Mouse (Mus musculus): ENCODE results near the gene Abo.
"Not testable (repeated sequence)": the region's sequence is repeated elsewhere in the genome, so short reads cannot be mapped to it uniquely, and the experiment has no call there.

Gene Abo

DNA sequence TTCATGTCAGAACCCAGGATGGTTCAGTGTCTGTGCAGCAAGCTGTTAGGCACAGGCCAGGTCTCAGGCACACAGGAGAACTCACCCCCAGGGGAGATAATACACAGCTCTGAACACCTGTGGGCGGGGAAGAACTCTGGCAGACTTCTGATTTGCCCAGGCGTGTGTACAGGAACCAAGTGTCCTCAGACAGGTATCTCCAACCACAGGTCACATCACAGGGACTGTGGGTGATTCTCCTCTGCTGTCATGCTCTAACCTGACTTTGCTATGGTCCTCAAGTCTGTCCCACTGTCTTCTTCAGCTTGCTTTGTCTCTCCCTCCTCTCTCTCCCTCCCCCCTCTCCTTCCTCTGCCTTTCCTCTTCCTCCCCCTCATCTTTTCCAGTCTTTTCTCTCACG is at the start of gene Abo:
Abo (minus strand) TSS at position 101 of the 400 bp plus-strand sequence.
- DNase-seq (ENCODE audit: extremely low read depth, low read depth, low spot score) = no peak

DNA sequence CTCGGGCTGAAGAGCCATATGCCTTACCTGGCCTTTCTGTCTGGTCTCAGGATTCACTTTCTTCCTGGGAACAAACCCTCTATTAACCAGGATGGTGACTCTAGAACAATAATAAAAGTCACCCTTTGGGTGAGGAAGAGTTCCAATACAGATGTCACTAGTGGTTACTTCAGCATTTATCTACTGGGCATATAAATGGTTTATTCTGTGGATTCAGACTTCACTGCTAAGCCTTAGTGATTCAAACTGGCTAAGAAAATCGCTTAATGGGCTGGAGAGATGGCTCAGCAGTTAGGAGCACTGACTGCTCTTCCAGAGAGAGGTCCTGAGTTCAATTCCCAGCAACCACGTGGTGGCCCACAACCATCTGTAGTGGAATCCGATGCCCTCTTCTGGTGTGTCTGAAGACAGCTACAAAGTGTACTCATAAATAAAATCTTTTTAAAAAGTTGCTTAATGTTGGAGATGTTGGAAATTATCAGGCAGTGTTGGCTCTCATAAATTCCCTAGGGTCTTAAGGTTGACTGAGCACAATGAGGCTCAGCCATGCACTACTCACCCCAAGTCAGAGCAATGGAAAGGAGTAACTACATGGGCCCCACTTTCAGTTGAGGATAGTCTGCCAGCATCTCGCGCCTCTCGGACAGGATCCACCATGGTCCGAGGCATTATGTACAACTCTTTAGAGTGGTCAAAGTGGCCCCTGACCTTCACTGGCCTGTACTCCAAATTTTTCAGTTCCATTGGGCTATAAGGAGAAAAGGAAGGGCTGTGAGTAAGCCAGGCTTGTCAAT is 49.6 kb upstream of the Abo start:
- DNase-seq (ENCODE audit: extremely low read depth, low read depth, low spot score) = no peak

DNA sequence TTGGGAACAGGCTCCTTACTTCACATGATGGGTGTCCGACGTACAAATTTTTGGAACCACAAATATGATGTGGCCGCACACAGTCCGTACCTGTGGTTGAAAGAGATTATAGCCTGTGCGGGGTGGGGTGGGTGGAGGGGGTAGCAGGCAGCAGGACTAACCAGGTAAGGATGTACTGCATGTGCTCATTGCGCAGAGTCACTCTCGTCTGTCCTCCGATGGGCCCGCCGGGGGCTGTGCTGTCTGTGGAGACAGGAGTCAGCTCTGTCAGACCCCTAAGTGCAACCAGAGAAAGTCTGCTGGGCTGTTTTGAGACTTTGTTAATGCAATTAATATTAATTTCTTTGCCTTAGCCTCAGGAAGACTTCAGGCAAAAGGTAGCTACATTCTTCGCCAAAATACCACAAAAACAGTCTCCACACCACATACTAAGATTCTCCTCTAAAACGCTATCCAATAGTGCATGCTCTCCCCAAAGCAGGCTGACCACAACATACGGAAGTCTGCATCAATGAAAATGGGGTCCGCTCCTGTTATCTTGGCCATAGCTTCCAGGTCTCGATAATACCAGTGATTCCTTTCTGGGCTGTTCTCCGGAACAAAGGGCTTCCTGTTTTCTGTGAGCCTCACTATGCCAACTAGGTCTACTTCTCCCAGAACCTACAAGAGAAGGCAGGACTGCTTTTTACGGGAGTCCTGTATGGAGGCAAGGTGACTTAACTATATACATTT is 48.8 kb upstream of the Abo start:
- no peak for DNase-seq (ENCODE audit: extremely low read depth, low read depth, low spot score)

DNA sequence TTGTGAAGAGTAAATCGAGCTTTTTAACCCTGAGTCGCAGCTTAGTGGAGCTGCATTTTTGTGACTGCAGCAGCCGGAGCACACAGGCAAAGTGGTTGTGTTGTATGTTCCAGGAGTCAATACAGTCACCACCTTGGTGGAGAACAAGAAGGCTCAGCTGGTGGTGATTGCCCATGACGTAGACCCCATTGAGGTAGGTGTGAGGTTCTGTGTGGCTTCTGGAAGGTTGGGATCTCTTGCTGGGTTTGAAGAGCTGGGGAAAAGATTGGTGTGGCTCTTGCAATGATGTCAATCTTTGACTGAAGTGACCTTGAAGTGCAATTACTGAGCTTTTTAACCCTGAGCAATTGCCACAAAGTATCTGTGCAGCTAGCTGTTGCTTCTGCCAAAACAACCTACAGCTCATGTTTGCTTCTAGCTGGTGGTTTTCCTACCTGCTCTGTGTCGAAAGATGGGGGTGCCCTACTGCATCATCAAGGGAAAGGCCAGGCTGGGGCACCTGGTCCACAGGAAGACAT is 47.5 kb upstream of the Abo start:
- no peak for DNase-seq (ENCODE audit: extremely low read depth, low read depth, low spot score)

DNA sequence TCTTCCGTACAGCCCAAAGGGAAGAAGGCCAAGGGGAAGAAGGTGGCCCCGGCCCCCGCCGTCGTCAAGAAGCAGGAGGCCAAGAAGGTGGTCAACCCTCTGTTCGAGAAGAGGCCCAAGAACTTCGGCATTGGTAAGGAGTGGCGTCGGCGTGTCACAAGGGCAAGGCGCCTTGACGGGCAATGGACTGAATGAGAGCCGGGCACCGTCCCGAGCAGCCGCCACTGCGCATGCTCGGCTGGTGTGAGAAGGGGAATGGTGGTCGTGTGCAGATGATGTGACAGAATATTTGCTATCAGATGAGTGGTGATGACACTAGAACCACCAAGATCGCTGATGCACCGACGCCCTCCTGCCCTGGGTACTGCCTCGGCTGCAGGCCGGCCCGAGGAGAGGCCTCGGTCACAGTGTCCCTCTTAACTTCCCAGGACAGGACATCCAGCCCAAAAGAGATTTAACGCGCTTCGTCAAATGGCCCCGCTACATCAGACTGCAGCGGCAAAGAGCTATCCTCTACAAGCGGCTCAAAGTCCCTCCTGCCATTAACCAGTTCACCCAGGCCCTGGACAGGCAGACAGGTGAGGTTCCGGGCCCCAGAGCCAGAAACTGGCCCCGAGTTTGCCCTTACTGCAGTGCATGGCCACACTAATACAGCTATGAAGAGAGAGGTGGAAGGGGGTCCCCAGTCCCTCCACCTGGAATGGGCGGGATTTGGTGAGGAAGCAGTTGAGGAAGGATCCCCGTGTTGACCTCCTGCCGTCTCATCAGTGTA is 46.4 kb upstream of the Abo start:
- DNase-seq (ENCODE audit: extremely low read depth, low read depth, low spot score) = no peak

DNA sequence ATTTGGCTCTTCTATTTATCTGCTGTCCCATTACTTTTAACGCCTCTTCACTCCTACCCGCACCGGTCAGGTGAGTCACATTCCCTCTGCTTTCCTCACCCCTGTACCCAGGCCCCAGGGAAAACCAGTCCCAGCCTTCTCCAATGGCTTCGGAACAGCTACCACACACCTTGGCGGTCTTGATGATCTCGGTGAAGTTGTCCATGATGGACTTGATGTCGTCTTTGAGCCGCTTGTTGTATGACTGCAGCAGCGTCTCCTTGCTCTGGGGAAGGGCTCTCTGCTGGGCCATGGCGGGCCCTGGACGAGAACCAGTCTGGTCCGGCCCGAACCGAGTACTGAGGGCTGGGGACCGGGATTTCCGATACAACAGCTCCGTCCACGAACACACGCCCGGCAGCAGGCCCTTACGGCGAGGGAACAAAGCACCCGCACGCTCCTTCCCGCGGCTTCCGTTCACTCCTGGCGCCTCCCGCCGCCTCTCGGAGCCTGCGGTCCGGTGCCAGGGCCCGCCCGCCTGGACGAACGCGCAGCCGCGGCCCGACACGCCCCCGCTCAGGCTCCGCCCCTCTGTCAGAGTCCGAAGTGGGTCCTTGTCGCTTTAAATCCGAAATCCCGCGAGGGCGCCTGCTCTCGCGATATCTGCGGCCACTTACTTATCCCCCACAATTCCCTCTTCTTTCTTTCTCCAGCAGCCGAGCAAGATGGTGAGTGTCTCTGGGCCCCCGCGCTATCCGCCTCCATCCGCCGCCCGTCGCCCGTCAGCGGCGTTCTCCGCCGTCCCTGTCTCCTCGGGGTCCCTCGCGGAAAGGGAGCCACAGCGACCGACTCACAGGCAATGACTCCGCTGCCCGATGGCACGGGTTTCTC is 45.6 kb upstream of the Abo start, which contains the start of the genes Med22 and Rpl7a:
Med22 (minus strand) TSS at position 554 of the 870 bp plus-strand sequence.
Rpl7a (plus strand) TSS at position 641 of the 870 bp plus-strand sequence.
- no peak for DNase-seq (ENCODE audit: extremely low read depth, low read depth, low spot score)

DNA sequence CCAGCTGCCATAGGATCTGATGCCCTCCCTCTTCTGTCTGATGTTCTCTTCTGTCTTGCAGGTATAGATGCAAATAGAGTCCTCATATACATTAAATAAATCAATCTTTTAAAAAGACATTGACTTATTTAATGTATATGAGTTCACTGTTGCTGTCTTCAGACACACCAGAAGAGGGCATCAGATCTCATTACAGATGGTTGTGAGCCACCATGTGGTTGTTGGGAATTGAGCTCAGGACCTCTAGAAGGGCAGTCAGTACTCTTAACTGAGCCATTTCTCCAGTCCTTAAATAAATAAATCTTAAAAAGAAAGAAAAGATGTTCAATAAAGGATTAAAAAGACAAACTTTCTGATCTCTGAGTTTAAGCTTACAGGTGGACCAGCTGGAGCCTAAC is 44.6 kb upstream of the Abo start:
- no peak for DNase-seq (ENCODE audit: extremely low read depth, low read depth, low spot score)

DNA sequence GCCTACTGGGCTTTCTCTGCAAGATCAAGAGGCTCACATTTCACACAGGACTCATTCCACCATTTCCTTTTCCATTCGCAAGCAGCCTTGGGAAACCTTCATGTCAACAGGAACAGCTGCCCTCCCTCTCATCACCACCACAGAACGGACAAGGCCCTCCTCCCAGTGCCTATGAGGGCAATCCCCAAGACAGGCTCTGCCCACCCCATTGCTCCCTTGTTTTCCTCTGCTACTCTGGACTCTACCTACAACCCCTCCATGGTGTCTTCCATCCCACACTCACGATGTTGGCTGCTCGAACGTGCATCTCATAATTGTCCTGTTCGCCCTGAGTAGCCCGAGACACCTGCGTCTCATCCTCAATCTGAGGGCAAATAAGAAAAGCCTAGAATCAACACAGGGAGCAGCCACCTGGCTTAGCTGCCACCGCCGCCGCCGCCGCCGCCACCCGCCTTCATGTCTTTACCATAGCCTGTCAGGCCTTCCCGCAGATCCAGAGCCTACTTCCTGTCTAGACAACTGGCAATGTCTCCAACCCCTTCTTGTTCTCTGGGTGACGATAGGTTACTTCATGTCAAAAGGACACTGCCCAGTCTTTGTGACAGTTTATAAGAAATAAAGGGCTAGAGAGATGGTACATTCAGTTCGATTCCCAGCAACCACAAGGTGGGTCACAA is 44.1 kb upstream of the Abo start:
- DNase-seq (ENCODE audit: extremely low read depth, low read depth, low spot score) = no peak

DNA sequence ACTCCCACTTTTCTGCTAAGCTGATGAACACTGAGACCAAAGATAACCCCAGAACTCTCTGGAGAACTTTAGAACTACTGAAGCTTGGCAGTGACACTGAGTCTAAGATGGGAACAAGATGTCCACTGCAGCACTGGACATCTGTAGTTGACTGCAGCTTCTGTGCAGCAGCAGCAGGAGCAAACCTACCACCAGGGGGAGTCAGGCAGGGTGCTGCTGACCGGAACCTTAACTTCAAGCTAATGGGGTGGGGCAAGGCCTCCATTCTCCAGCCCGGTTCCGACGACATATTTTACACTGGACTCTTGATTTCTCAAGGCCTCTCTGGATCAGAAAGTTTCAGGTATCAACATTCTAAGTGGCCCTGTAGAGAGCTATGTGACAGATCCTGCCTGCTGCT is 42.3 kb upstream of the Abo start:
- DNase-seq (ENCODE audit: extremely low read depth, low read depth, low spot score) = no peak

DNA sequence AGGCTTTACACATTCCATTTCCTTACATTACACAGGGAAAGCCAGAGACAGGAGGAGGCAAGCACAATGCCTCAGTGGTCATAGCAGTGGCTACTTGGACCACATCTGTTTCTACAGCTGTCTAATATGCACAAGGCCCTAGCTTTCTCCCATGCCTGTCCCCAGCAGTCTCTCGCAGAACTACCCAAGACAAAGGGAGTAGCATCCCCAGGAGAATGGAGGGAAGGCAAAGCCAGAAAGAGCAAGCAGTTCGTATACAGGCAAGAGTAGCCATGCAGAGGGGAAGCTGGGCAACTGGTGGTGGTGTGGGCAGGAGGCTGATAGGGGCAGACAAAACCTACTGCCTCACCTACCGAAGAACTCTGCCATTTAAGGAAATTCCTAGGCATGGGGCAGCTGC is 41.7 kb upstream of the Abo start:
- no peak for DNase-seq (ENCODE audit: extremely low read depth, low read depth, low spot score)

DNA sequence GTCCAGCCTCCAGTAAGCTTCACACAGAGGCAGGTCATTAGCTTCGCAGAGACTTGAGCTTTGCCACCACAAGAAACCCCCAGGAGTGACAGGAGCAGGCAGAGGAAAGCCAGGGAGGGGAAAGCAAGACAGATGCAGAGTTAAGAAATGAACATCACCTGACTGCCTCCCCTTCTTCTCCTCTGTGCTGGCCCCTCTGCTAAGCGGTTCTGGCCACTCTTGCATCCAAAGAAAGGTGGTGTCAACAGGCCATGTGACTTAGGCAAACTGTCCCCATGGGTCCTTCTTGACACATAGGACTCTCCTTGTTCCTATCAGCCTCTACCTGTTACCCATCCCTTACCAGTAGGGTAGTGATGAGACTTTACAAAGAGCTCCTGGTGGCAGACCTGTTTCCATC is 41.2 kb upstream of the Abo start:
- DNase-seq (ENCODE audit: extremely low read depth, low read depth, low spot score) = no peak

DNA sequence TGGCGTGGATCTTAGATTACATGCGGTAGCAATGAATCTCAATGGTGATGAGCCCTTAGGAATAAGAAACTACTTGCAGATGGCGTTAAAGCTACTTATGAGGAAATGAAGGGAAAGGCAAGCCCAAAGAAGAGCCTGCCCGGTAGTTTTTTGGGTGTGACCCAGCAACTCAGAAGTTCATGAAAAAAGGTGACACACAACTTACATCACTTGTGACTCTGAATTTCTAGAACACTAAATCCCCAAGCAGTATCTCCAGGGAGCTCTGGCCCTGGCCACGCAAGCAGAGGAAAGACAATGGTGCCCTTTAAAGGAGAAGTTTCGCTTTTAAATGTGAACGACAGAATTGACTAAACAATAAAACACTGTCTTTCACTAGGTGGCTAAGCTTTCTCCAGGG is 38.5 kb upstream of the Abo start:
- no peak for DNase-seq (ENCODE audit: extremely low read depth, low read depth, low spot score)

DNA sequence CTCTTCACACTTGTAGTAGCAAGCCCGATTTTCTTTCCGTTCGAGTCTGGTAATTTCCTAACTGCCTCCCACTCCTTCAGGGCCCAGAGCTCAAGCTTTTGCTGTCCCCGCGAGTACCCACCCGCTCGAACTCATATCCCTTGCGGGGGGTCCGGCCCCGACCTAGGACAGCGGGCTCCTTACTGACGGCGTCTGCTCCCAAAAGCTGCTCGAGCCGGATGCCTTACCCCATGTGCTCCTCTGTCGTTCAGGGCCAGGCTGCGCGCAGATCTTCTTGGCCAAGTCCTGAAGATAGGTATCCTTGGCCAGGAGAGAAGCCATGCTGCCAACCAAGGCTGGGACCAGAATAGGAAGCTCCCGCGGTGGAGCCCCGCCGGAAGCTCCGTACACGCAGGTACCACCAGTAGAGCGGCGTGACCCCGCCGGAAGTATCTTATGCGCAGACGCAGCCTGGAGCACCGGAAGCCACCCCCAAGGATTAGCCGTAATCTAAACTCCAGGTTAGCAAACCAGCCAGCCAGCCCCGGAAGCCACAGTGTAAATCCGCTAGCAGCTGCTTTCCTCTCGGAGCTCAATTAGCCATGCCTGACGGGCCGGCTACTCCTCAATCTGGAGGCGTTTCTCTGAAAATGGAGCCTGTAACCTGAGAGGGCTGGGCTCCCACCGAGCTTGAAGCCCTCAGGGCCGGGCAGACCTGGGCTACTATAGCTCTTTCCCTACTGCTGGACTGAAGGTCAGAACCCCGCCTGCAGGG is 37.9 kb upstream of the Abo start, which contains the start of gene Surf6:
Surf6 (minus strand) TSS at position 413 of the 754 bp plus-strand sequence.
- DNase-seq (ENCODE audit: extremely low read depth, low read depth, low spot score) = peak; percentile 73

DNA sequence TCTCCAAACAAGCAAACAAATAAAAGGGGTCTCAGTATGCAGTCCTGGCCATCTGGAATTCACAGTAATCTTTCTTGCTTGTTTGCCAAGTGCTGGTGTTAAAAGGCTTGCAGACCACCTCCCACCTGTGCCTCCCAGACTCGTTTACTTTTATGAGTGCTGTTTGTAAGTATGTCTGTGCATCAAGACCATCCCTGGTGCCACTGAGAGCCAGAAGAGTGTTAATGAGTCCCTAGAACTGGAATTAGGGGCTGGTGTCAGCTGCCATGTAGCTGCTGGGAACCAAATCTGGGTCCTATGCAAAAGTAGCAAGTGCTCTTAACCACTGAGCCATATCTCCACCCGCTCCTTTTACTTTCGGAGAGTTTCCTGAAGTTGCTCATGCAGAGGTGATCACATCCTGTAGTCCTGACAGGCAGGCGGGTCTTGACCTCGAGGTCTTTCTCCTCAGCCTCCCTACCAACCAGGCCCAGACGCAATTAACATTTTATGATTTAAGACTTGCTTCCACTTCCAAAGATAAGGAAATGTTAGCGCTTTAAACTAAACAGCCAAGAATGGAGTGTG is 37.1 kb upstream of the Abo start:
- no peak for DNase-seq (ENCODE audit: extremely low read depth, low read depth, low spot score)

DNA sequence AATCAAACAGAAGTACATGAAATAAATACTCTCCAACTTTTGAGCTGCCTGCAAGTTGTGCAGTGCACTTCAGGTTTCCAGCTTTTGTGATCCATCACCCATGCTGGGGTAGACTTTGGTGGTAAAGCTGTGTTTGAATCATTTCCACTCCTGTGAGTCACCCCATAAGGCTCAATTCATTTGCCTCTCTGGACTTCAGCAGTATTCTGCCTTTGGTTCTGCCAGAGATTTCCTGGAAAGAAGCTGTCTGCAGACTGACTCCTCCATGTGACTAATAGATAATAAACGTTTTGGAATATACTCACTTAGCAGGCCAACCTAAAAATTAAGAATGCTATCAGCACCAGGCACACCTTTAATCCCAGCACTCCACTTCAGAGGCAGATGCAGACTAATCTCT is 36.0 kb upstream of the Abo start:
- DNase-seq (ENCODE audit: extremely low read depth, low read depth, low spot score) = no peak

DNA sequence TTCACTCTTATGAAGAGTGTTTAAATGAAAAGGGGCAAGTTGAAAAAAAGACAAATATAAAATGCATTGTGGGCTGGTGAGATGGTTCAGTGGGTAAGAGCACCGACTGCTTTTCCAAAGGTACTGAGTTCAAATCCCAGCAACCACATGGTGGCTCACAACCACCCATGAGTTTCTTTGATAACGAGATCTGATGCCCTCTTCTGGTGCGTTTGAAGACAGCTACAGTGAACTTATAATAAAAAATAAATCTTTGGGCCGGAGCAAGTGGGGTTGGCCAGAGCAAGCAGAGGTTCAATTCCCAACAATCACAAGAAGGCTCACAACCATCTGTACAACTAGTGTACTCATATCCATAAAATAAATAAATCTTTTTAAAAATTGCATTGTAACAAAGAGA is 31.1 kb upstream of the Abo start:
- DNase-seq (ENCODE audit: extremely low read depth, low read depth, low spot score) = no peak

DNA sequence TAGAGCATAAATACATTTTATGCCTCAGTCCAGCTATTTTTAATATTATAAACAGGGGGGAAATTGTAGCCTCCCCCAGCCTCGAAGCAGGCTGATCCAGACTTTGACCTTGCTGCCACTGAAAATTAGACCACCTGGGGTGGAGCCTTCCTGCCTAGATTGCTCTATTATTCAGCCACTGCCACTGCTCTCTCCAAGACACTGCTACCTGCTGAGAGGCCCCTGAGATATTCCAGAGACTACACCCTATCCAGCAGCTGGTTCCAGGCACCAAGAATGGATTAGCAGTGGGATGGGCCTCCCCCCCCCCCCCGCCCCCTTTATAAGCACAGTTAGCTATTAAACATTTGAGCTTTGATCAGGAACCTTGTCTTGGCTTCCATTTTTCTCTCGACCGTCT is 21.4 kb upstream of the Abo start:
- not testable (repeated sequence) for DNase-seq (ENCODE audit: extremely low read depth, low read depth, low spot score)

DNA sequence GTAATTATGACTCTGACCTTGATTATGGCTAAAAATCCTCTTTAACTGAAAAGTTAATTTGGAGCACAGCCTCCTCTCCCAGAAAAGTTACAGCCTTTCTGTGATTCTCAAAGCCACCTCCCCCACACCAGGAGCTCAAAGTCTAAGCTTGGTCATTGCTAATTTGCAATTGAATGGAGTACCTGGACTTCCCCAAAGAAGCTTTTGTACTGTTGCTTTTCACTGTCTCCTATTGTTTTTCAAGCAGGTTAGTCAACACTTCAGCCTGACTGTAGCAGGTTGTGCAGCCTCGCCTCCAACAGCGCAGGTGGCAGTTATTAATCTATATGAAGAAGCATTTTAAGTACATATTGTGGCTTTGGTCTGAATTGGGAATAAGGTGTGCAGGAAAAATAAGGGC is 20.8 kb upstream of the Abo start:
- not testable (repeated sequence) for DNase-seq (ENCODE audit: extremely low read depth, low read depth, low spot score)

DNA sequence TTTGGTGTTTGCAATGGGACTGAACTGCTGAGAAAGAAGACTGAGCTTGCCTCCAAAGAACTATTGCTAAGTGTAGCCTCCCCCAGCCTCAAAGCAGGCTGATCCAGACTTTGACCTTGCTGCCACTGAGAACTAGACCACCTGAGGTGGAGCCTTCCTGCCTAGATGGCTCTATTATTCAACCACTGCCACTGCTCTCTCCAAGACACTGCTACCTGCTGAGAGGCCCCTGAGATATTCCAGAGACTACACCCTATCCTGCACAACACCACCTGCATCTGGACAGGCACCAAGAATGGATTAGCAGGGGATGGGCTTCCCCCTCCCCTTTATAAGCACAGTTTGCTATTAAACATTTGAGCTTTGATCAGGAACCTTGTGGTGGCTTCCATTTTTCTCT is 13.8 kb upstream of the Abo start:
- no peak for DNase-seq (ENCODE audit: extremely low read depth, low read depth, low spot score)
